In genomic region chr14:47493592-47494361, GRCm38 (mm10) we compare ENCODE assay signal across 25 mouse cellular contexts.
"Had no signal": no experiment of that assay in that cellular context is flagged by ENCODE, and none has a peak within 500 bp of the region (broad histone marks: within the 10 kb centered on the region; RNA-seq: fewer than 3 reads in every experiment).

No protein-coding gene starts in this region.

- H3K36me3 ChIP-seq: limb, embryonic 12.5 days; limb, embryonic 15.5 days; midbrain, embryonic 13.5 days; neural tube, embryonic 13.5 days had no signal

- H3K9me3 ChIP-seq: limb, embryonic 12.5 days; limb, embryonic 15.5 days; megakaryocyte, embryonic 14.5 days; midbrain, embryonic 10.5 days; midbrain, embryonic 13.5 days; neural tube, embryonic 13.5 days had no signal

- H3K4me3 ChIP-seq: limb, embryonic 12.5 days; limb, embryonic 15.5 days; megakaryocyte, embryonic 14.5 days; midbrain, embryonic 10.5 days; midbrain, embryonic 13.5 days; myocyte; neural tube, embryonic 13.5 days had no signal

- H3K4me1 ChIP-seq: limb, embryonic 15.5 days had no signal

- H3K27me3 ChIP-seq: limb, embryonic 12.5 days; limb, embryonic 15.5 days; megakaryocyte, embryonic 14.5 days; midbrain, embryonic 13.5 days; neural tube, embryonic 13.5 days had no signal

- H3K4me2 ChIP-seq: limb, embryonic 12.5 days; limb, embryonic 15.5 days; liver, embryonic 11.5 days; lung, embryonic 14.5 days; midbrain, embryonic 13.5 days; neural tube, embryonic 13.5 days had no signal

- H3K9ac ChIP-seq: limb, embryonic 12.5 days; limb, embryonic 15.5 days; liver, embryonic 14.5 days; liver, postnatal 0 days; lung, embryonic 14.5 days; midbrain, embryonic 13.5 days; neural tube, embryonic 13.5 days had no signal

- DNase-seq: kidney, adult 18-20 months; kidney, adult 9 months; kidney, postnatal 25 days; left cerebral cortex, postnatal 4 days; liver, postnatal 0 days; lung, embryonic 14.5 days; lung, postnatal 10 days; lung, postnatal 4 days; retina, postnatal 1 day; thymus, adult 2 months; thymus, postnatal 14 days had no signal

- ATAC-seq: hindbrain, postnatal 0 days; inflammation-experienced regulatory T-cells, adult 6 months; liver, postnatal 0 days; midbrain, embryonic 13.5 days; midbrain, embryonic 16.5 days had no signal

- H3K27ac ChIP-seq: hindbrain, postnatal 0 days; kidney, postnatal 0 days; limb, embryonic 12.5 days; limb, embryonic 15.5 days; liver, embryonic 14.5 days; midbrain, embryonic 10.5 days; midbrain, embryonic 13.5 days; neural tube, embryonic 13.5 days; stomach, postnatal 0 days had no signal
